21 mouse cellular contexts compared by ENCODE assay signal in the genomic region with DNA sequence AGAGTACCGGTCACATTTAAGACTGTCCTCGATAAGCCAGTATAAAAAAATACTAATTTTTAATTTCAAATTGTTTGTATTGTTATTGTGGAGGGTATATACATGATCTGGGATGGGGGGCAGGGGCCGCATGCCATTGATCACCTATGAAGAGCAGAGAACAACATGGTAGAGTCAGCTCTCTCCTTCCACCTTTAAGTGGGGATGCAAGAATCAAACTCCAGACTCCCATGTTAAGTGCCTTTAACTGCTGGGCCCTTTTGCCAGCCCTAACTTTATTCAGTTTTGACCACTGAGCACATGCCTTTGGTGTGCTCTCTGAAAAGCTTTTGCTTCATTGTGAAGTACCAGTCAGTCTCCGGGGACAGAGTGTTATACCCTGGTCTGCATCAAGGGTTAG.
"Had no signal": no experiment of that assay in that cellular context is flagged by ENCODE, and none has a peak within 500 bp of the region (broad histone marks: within the 10 kb centered on the region; RNA-seq: fewer than 3 reads in every experiment).

No protein-coding gene starts in this region.

- H3K27me3 ChIP-seq: kidney, embryonic 15.5 days had no signal

- H3K27ac ChIP-seq: kidney, embryonic 15.5 days; left cerebral cortex, adult 2 months; liver, embryonic 14.5 days; neural tube, embryonic 12.5 days; neural tube, embryonic 15.5 days; stomach, postnatal 0 days had no signal

- H3K4me3 ChIP-seq: kidney, embryonic 15.5 days; left cerebral cortex, adult 2 months; neural tube, embryonic 12.5 days; neural tube, embryonic 15.5 days had no signal

- DNase-seq: kidney, adult 11 months; kidney, adult 8-10 months; kidney, postnatal 10 days; kidney, postnatal 36 days; layer of hippocampus, postnatal 36 days; lung, adult 2 months; lung, postnatal 14 days; lung, postnatal 4 days; midbrain, embryonic 14.5 days; right cerebral cortex, adult 18-20 months; right cerebral cortex, postnatal 14 days; right cerebral cortex, postnatal 4 days; thymus, adult 2 months; thymus, postnatal 14 days; thymus, postnatal 4 days had no signal

- H3K9me3 ChIP-seq: kidney, embryonic 15.5 days; neural tube, embryonic 12.5 days; neural tube, embryonic 15.5 days had no signal

- H3K36me3 ChIP-seq: kidney, embryonic 15.5 days; neural tube, embryonic 12.5 days; neural tube, embryonic 15.5 days had no signal

- H3K9ac ChIP-seq: kidney, embryonic 15.5 days; liver, embryonic 14.5 days; neural tube, embryonic 12.5 days; neural tube, embryonic 15.5 days had no signal

- H3K4me2 ChIP-seq: kidney, embryonic 15.5 days; neural tube, embryonic 12.5 days; neural tube, embryonic 15.5 days had no signal
